Mouse (Mus musculus) lung, postnatal 0 days (tissue): Measurements from ENCODE around the gene Naa16.

ENCODE experiments used
- CTCF ChIP-seq: IDR thresholded peaks from 2 replicates; pipeline ENCODE4 v1.5.1; 2016; ENCODE audit warnings: antibody characterized with exemption, mild to moderate bottlenecking
- EP300 ChIP-seq: IDR thresholded peaks from 2 replicates; pipeline ENCODE4 v1.6.1; 2016; ENCODE audit warnings: antibody characterized with exemption, mild to moderate bottlenecking, control low read depth

- TF ChIP-seq CTCF: no peak
- no peak for TF ChIP-seq EP300
Measured at GRCm38 (mm10) chr14:79289909-79290308, 100.7 kb downstream of the Naa16 start.
